Mouse (Mus musculus) kidney, embryonic 15.5 days (tissue): ENCODE data around the gene Chd9. TPM values are rescaled to one million over a fixed set of nuclear protein-coding genes. Genes with fewer than 3 reads are reported as not detected.
A peak's percentile ranks its signal among the peaks of the same experiment; 100 is the strongest.

Experiments used
- ATAC-seq: fragments of 200-750 bp; cut with Nextera tagmentation; replicated peaks from 2 replicates; pipeline ENCODE4 v1.8.0; 2017; ENCODE audit warnings: moderate TSS enrichment; ENCODE audit not compliant: low FRiP score
- H3K27ac ChIP-seq: fragments of 300-500 bp; sonication (generic); 2 replicates; pipeline ENCODE4 v1.5.1; 2015; ENCODE audit warnings: mild to moderate bottlenecking, inconsistent platforms
- H3K27me3 ChIP-seq: fragments of 300-500 bp; sonication (generic); 2 replicates; pipeline ENCODE4 v1.6.1; 2015; ENCODE audit warnings: inconsistent platforms
- H3K36me3 ChIP-seq: fragments of 300-500 bp; sonication (generic); 2 replicates; pipeline ENCODE4 v1.6.1; 2015; ENCODE audit warnings: inconsistent platforms
- H3K4me1 ChIP-seq: fragments of 300-500 bp; sonication (generic); 2 replicates; pipeline ENCODE4 v1.6.1; 2015; ENCODE audit warnings: inconsistent platforms
- H3K4me2 ChIP-seq: fragments of 300-500 bp; sonication (generic); 2 replicates; pipeline ENCODE4 v1.6.1; 2015; ENCODE audit warnings: moderate library complexity, mild to moderate bottlenecking, inconsistent platforms
- H3K4me3 ChIP-seq: fragments of 300-500 bp; sonication (generic); replicated peaks from 2 replicates; pipeline ENCODE4 v1.5.1; 2015; ENCODE audit warnings: mild to moderate bottlenecking, inconsistent platforms
- H3K9ac ChIP-seq: fragments of 300-500 bp; sonication (generic); 2 replicates; pipeline ENCODE4 v1.6.1; 2015; ENCODE audit warnings: mild to moderate bottlenecking, inconsistent platforms
- H3K9me3 ChIP-seq: fragments of 300-500 bp; sonication (generic); replicated peaks from 2 replicates; pipeline ENCODE4 v1.6.1; 2016; ENCODE audit warnings: inconsistent platforms
- WGBS: fragments of 180-500 bp; shearing (Covaris S2); methylation state at CpG from one replicate; pipeline ENCODE4 v1.1.7; 2015; ENCODE audit warnings: mixed read lengths; 5-methylcytosine and 5-hydroxymethylcytosine counted together
- polyA plus RNA-seq: library from polyadenylated mRNA; unstranded; fragments of >200 nt; fragmentation: Nextera tagmentation; extraction: Ambion mirVana; gene quantifications from 2 replicates; pipeline ENCODE4 v1.2.1, GENCODE M21; 2015

The Chd9 gene
- polyA plus RNA-seq, 1 experiment from 2014 or later: 80.4 TPM

GRCm38 (mm10) chr8:91059086-91059578 lies 231.0 kb downstream of the Chd9 start:
- no peak overlapping the region for H3K9ac ChIP-seq
- no peak overlapping the region for H3K4me2 ChIP-seq
- H3K36me3 ChIP-seq: 0 out of 2 replicates have a peak, but pooled peaks cover 5% of the 10 kb centered on the region
- H3K4me1 ChIP-seq: peaks cover 11% of the 10 kb centered on the region; the same call in 1 of the 2 replicates
- H3K27me3 ChIP-seq: no peaks in the 10 kb centered on the region
- ATAC-seq: no peak
- no peak overlapping the region for H3K4me3 ChIP-seq
- H3K9me3 ChIP-seq: no peaks in the 10 kb centered on the region
- H3K27ac ChIP-seq: no peak overlapping the region

- Histone ChIP-seq H3K9ac (no peak overlapping the region), H3K4me1 (peaks cover 11% of the 10 kb centered on the region; the same call in 1 of the 2 replicates), H3K9me3 (no peaks in the 10 kb centered on the region), H3K27ac (no peak overlapping the region), H3K4me3 (no peak overlapping the region), H3K4me2 (no peak overlapping the region), H3K27me3 (no peaks in the 10 kb centered on the region), H3K36me3 (0 out of 2 replicates have a peak, but pooled peaks cover 2% of the 10 kb centered on the region)
- no peak for ATAC-seq
- WGBS: 83% methylated on average over 7 of the region's 7 CpGs
These were observed 231.8 kb downstream of the Chd9 start for GRCm38 (mm10) chr8:91059884-91060510.

GRCm38 (mm10) chr8:91060555-91061471 lies 232.7 kb downstream of the Chd9 start:
- Histone ChIP-seq H3K4me2 (no peak overlapping the region), H3K27ac (no peak overlapping the region), H3K4me3 (no peak overlapping the region), H3K27me3 (no peaks in the 10 kb centered on the region), H3K36me3 (no peaks in the 10 kb centered on the region), H3K9me3 (no peaks in the 10 kb centered on the region), H3K9ac (no peak overlapping the region), H3K4me1 (peaks cover 11% of the 10 kb centered on the region; the same call in 1 of the 2 replicates)
- ATAC-seq: 0 out of 2 replicates have a peak, but pooled peaks have one; percentile 36
- 75% methylated on average over 19 of the region's 19 CpGs for WGBS

GRCm38 (mm10) chr8:91065179-91065578 lies 237.0 kb downstream of the Chd9 start:
- H3K27ac ChIP-seq: no peak overlapping the region
- no peak overlapping the region for H3K9ac ChIP-seq
- no peaks in the 10 kb centered on the region for H3K36me3 ChIP-seq
- no peaks in the 10 kb centered on the region for H3K27me3 ChIP-seq
- H3K4me2 ChIP-seq: no peak overlapping the region
- peaks cover 9% of the 10 kb centered on the region; the same call in 1 of the 2 replicates for H3K4me1 ChIP-seq
- H3K4me3 ChIP-seq: no peak overlapping the region
- no peak for ATAC-seq
- no peaks in the 10 kb centered on the region for H3K9me3 ChIP-seq
- WGBS: 75% methylated on average over 4 of the region's 4 CpGs

GRCm38 (mm10) chr8:91069407-91069806 lies 241.3 kb downstream of the Chd9 start:
- H3K36me3 ChIP-seq: no peaks in the 10 kb centered on the region
- no peaks in the 10 kb centered on the region for H3K9me3 ChIP-seq
- 19% methylated on average over 10 of the region's 10 CpGs for WGBS
- peak overlapping the region; percentile 69 for H3K4me2 ChIP-seq
- peak overlapping the region; percentile 95 for H3K4me3 ChIP-seq
- no peak overlapping the region for H3K27ac ChIP-seq
- no peaks in the 10 kb centered on the region for H3K27me3 ChIP-seq
- H3K4me1 ChIP-seq: peaks cover 18% of the 10 kb centered on the region
- H3K9ac ChIP-seq: peak overlapping the region; percentile 35
- ATAC-seq: peak; percentile 14; the same call in 1 of the 2 replicates

GRCm38 (mm10) chr8:91069834-91070233 lies 241.7 kb downstream of the Chd9 start, which contains the start of gene Rbl2:
TSS of gene Rbl2 (plus strand) at chr8:91070057.
- H3K4me1 ChIP-seq: peaks cover 18% of the 10 kb centered on the region
- peak within 1 kb of the TSS; percentile 86 for H3K9ac ChIP-seq
- peak; percentile 97 for ATAC-seq
- H3K9me3 ChIP-seq: no peaks in the 10 kb centered on the region
- peak within 1 kb of the TSS; percentile 69 for H3K4me2 ChIP-seq
- no peaks in the 10 kb centered on the region for H3K27me3 ChIP-seq
- H3K36me3 ChIP-seq: 0 out of 2 replicates have a peak, but pooled peaks cover 3% of the 10 kb centered on the region
- peak within 1 kb of the TSS; percentile 85 for H3K27ac ChIP-seq
- H3K4me3 ChIP-seq: peak within 1 kb of the TSS; percentile 95
- whole genome bisulfite sequencing: under 1% methylated on average over 25 of the region's 25 CpGs

GRCm38 (mm10) chr8:91070275-91070859 lies 242.2 kb downstream of the Chd9 start:
- Histone ChIP-seq H3K27me3 (no peaks in the 10 kb centered on the region), H3K9me3 (no peaks in the 10 kb centered on the region), H3K9ac (peak overlapping the region; percentile 86), H3K4me3 (peak overlapping the region; percentile 95), H3K36me3 (peaks cover 5% of the 10 kb centered on the region; the same call in 1 of the 2 replicates), H3K4me2 (peak overlapping the region; percentile 69), H3K4me1 (peaks cover 18% of the 10 kb centered on the region), H3K27ac (peak overlapping the region; percentile 85)
- peak; percentile 84 for ATAC-seq
- under 1% methylated on average over 34 of the region's 34 CpGs for WGBS

GRCm38 (mm10) chr8:91077077-91077867 lies 249.1 kb downstream of the Chd9 start:
- H3K27me3 ChIP-seq: no peaks in the 10 kb centered on the region
- WGBS: 92% methylated on average over 12 of the region's 12 CpGs
- no peak for ATAC-seq

GRCm38 (mm10) chr8:91079678-91080077 lies 251.5 kb downstream of the Chd9 start:
- H3K9me3 ChIP-seq: no peaks in the 10 kb centered on the region
- H3K36me3 ChIP-seq: peaks cover 62% of the 10 kb centered on the region
- no peak overlapping the region for H3K4me3 ChIP-seq
- no peak overlapping the region for H3K27ac ChIP-seq
- 0 out of 2 replicates have a peak, but pooled peaks cover 3% of the 10 kb centered on the region for H3K4me1 ChIP-seq
- H3K9ac ChIP-seq: no peak overlapping the region
- no peaks in the 10 kb centered on the region for H3K27me3 ChIP-seq
- ATAC-seq: no peak
- no peak overlapping the region for H3K4me2 ChIP-seq
- 91% methylated on average over 2 of the region's 2 CpGs for WGBS

More at GRCm38 (mm10) chr8:91077077-91077867, 249.1 kb downstream of the Chd9 start:
- Histone ChIP-seq H3K4me3 (no peak overlapping the region), H3K27ac (no peak overlapping the region), H3K36me3 (peaks cover 52% of the 10 kb centered on the region), H3K4me1 (0 out of 2 replicates have a peak, but pooled peaks cover 3% of the 10 kb centered on the region), H3K9me3 (no peaks in the 10 kb centered on the region), H3K4me2 (no peak overlapping the region), H3K9ac (no peak overlapping the region)

- H3K4me3 ChIP-seq: no peak overlapping the region
- WGBS: 64% methylated on average over 7 of the region's 7 CpGs
These were observed 253.8 kb downstream of the Chd9 start for GRCm38 (mm10) chr8:91081911-91082310.

GRCm38 (mm10) chr8:91082428-91082827 lies 254.3 kb downstream of the Chd9 start:
- no peak overlapping the region for H3K4me2 ChIP-seq
- WGBS: 91% methylated on average over 12 of the region's 12 CpGs
- H3K9ac ChIP-seq: no peak overlapping the region
- H3K36me3 ChIP-seq: peaks cover 69% of the 10 kb centered on the region
- 0 out of 2 replicates have a peak, but pooled peaks cover 3% of the 10 kb centered on the region for H3K4me1 ChIP-seq
- no peak overlapping the region for H3K27ac ChIP-seq
- no peak for ATAC-seq
- H3K27me3 ChIP-seq: no peaks in the 10 kb centered on the region
- no peak overlapping the region for H3K4me3 ChIP-seq
- H3K9me3 ChIP-seq: no peaks in the 10 kb centered on the region

More at GRCm38 (mm10) chr8:91081911-91082310, 253.8 kb downstream of the Chd9 start:
- ATAC-seq: no peak
- Histone ChIP-seq H3K9ac (no peak overlapping the region), H3K9me3 (no peaks in the 10 kb centered on the region), H3K4me2 (no peak overlapping the region), H3K36me3 (peaks cover 68% of the 10 kb centered on the region), H3K27me3 (no peaks in the 10 kb centered on the region), H3K4me1 (0 out of 2 replicates have a peak, but pooled peaks cover 3% of the 10 kb centered on the region), H3K27ac (peak overlapping the region; percentile 59)
